Mouse (Mus musculus): ENCODE results near the gene Hist1h4c. TPM values are rescaled to one million over a fixed set of nuclear protein-coding genes. Genes with fewer than 3 reads are reported as not detected.
"Not testable (repeated sequence)": the region's sequence is repeated elsewhere in the genome, so short reads cannot be mapped to it uniquely, and the experiment has no call there.

Hist1h4c gene
- polyA plus RNA-seq, 1 experiment from 2014 or later: 6.0 TPM

DNA sequence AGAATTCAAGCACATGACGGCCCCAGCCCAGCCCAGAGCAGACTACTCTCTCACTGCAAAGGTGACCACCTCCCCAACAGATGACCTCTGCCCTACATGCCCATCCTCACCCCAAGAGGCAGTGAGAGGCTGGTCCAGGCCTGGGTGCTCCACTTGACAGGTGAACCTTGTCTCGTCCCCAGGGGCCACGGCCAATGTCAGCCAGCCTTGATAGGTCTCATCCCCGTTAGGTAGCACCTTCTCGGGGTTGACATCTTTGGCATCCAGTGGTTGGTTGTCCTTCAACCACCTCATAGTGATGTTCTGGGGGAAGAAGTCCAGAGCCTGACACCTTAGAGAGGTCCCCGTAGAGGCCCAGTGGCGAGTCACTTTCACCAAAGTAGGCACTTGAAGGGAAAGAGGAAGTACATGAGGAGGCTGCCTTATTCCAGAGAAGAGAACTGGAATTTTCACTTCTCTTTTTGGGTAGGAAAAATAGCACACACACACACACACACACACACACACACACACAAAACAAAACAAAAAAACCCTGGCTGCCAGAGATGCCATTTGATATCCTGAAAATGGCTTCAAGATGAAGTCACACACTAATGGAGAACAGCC is 7.6 kb upstream of the Hist1h4c start:
- no peak overlapping the region for H3K4me3 ChIP-seq (ENCODE audit: low read depth, low read length)
- no peak for ATAC-seq (replicated peaks; ENCODE audit: low FRiP score)
- no peaks in the 10 kb centered on the region for H3K9me3 ChIP-seq (ENCODE audit: control insufficient read depth, low read length)
- H3K9ac ChIP-seq (ENCODE audit: low read length): no peak overlapping the region
- 90% methylated on average over 7 of the region's 7 CpGs for WGBS
- H3K4me1 ChIP-seq (replicated peaks; ENCODE audit: control insufficient read depth, insufficient read depth, low read length): peaks cover 5% of the 10 kb centered on the region
- H3K36me3 ChIP-seq (ENCODE audit: control insufficient read depth, insufficient read depth, low read length): no peaks in the 10 kb centered on the region
- no peak overlapping the region for H3K27ac ChIP-seq (ENCODE audit: low read depth, low read length)
- no peaks in the 10 kb centered on the region for H3K27me3 ChIP-seq (ENCODE audit: control insufficient read depth, insufficient read depth, low read length)
- no peak overlapping the region for H3K4me2 ChIP-seq (ENCODE audit: low read depth, low read length, severe bottlenecking)
- no peak for DNase-seq (ENCODE audit: low spot score)

DNA sequence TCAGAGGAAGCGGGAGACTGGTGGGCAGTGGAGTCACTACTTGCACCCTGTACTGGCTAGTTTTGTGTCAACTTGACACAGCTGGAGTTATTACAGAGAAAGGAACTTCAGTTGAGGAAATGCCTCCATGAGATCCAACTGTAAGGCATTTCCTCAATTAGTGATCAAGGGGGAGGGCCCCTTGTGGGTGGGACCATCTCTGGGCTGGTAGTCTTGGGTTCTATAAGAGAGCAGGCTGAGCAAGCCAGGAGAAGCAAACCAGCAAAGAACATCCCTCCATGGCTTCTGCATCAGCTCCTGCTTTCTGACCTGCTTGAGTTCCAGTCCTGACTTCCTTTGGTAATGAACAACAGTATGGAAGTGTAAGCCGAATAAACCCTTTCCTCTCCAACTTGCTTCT is 4.5 kb upstream of the Hist1h4c start:
- not testable (repeated sequence) for H3K4me3 ChIP-seq (ENCODE audit: low read depth, low read length); H3K27me3 ChIP-seq (ENCODE audit: control insufficient read depth, insufficient read depth, low read length); H3K4me1 ChIP-seq (replicated peaks; ENCODE audit: control insufficient read depth, insufficient read depth, low read length); DNase-seq (ENCODE audit: low spot score); H3K27ac ChIP-seq (ENCODE audit: low read depth, low read length); H3K9me3 ChIP-seq (ENCODE audit: control insufficient read depth, low read length); H3K9ac ChIP-seq (ENCODE audit: low read length); H3K4me2 ChIP-seq (ENCODE audit: low read depth, low read length, severe bottlenecking); H3K36me3 ChIP-seq (ENCODE audit: control insufficient read depth, insufficient read depth, low read length); ATAC-seq (replicated peaks; ENCODE audit: low FRiP score)
- WGBS: 85% methylated on average over 2 of the region's 2 CpGs

GRCm38 (mm10) chr13:23702220-23702619 is 4.0 kb upstream of the Hist1h4c start:
- no peaks in the 10 kb centered on the region for H3K9me3 ChIP-seq (ENCODE audit: control insufficient read depth, low read length)
- no peak for DNase-seq (ENCODE audit: low spot score)
- no peak overlapping the region for H3K4me2 ChIP-seq (ENCODE audit: low read depth, low read length, severe bottlenecking)
- H3K36me3 ChIP-seq (ENCODE audit: control insufficient read depth, insufficient read depth, low read length): no peaks in the 10 kb centered on the region
- no peak for ATAC-seq (replicated peaks; ENCODE audit: low FRiP score)
- no peak overlapping the region for H3K27ac ChIP-seq (ENCODE audit: low read depth, low read length)
- no peak overlapping the region for H3K9ac ChIP-seq (ENCODE audit: low read length)
- WGBS: 87% methylated on average over 4 of the region's 4 CpGs
- no peaks in the 10 kb centered on the region for H3K4me1 ChIP-seq (replicated peaks; ENCODE audit: control insufficient read depth, insufficient read depth, low read length)
- no peaks in the 10 kb centered on the region for H3K27me3 ChIP-seq (ENCODE audit: control insufficient read depth, insufficient read depth, low read length)
- no peak overlapping the region for H3K4me3 ChIP-seq (ENCODE audit: low read depth, low read length)

- Histone ChIP-seq H3K4me2 (ENCODE audit: low read depth, low read length, severe bottlenecking) (no peak overlapping the region), H3K4me3 (ENCODE audit: low read depth, low read length) (no peak overlapping the region), H3K4me1 (replicated peaks; ENCODE audit: control insufficient read depth, insufficient read depth, low read length) (no peaks in the 10 kb centered on the region), H3K27ac (ENCODE audit: low read depth, low read length) (no peak overlapping the region), H3K9ac (ENCODE audit: low read length) (no peak overlapping the region), H3K9me3 (ENCODE audit: control insufficient read depth, low read length) (no peaks in the 10 kb centered on the region), H3K36me3 (ENCODE audit: control insufficient read depth, insufficient read depth, low read length) (no peaks in the 10 kb centered on the region), H3K27me3 (ENCODE audit: control insufficient read depth, insufficient read depth, low read length) (no peaks in the 10 kb centered on the region)
- WGBS: 30% methylated on average over 8 of the region's 8 CpGs
- DNase-seq (ENCODE audit: low spot score): peak; percentile 77
- ATAC-seq (replicated peaks; ENCODE audit: low FRiP score): peak; percentile 33
Observed at GRCm38 (mm10) chr13:23700786-23701520, 2.7 kb upstream of the Hist1h4c start.

DNA sequence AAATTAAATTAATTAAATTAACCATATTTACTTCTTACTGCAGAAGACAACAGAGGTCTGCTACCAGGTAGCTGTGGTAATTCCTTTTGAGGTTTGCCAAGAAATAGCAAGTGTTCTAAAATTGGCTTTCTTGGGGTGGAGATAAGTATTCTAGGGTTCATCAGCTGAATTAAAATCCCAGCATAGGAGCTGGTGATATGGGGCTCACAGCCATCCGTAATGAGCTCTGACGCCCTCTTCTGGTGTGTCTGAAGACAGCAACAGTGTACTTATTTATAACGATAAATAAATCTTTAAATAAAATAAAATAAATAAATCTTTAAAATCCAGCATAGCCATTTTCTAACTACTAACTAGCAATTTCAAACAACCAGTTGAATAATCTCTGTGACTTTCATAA is 1.5 kb upstream of the Hist1h4c start:
- Histone ChIP-seq H3K4me1 (replicated peaks; ENCODE audit: control insufficient read depth, insufficient read depth, low read length) (no peaks in the 10 kb centered on the region), H3K9me3 (ENCODE audit: control insufficient read depth, low read length) (no peaks in the 10 kb centered on the region), H3K27me3 (ENCODE audit: control insufficient read depth, insufficient read depth, low read length) (no peaks in the 10 kb centered on the region), H3K4me2 (ENCODE audit: low read depth, low read length, severe bottlenecking) (no peak overlapping the region), H3K9ac (ENCODE audit: low read length) (no peak overlapping the region), H3K36me3 (ENCODE audit: control insufficient read depth, insufficient read depth, low read length) (no peaks in the 10 kb centered on the region), H3K27ac (ENCODE audit: low read depth, low read length) (no peak overlapping the region), H3K4me3 (ENCODE audit: low read depth, low read length) (no peak overlapping the region)
- no peak for DNase-seq (ENCODE audit: low spot score)
- 73% methylated on average over 3 of the region's 3 CpGs for WGBS
- ATAC-seq (replicated peaks; ENCODE audit: low FRiP score): no peak

GRCm38 (mm10) chr13:23698996-23699395 is 742 bp upstream of the Hist1h4c start:
- no peaks in the 10 kb centered on the region for H3K36me3 ChIP-seq (ENCODE audit: control insufficient read depth, insufficient read depth, low read length)
- DNase-seq (ENCODE audit: low spot score) (no peak), ATAC-seq (replicated peaks; ENCODE audit: low FRiP score) (no peak)
- no peaks in the 10 kb centered on the region for H3K27me3 ChIP-seq (ENCODE audit: control insufficient read depth, insufficient read depth, low read length)
- peak overlapping the region; percentile 33; the same call in 1 of the 2 replicates for H3K4me2 ChIP-seq (ENCODE audit: low read depth, low read length, severe bottlenecking)
- H3K27ac ChIP-seq (ENCODE audit: low read depth, low read length): peak overlapping the region; percentile 81
- 54% methylated on average over 6 of the region's 6 CpGs for WGBS
- no peak overlapping the region for H3K4me3 ChIP-seq (ENCODE audit: low read depth, low read length)
- H3K4me1 ChIP-seq (replicated peaks; ENCODE audit: control insufficient read depth, insufficient read depth, low read length): no peaks in the 10 kb centered on the region
- H3K9me3 ChIP-seq (ENCODE audit: control insufficient read depth, low read length): no peaks in the 10 kb centered on the region
- no peak overlapping the region; the same call in 1 of the 2 replicates for H3K9ac ChIP-seq (ENCODE audit: low read length)

GRCm38 (mm10) chr13:23697491-23698299 is 559 bp downstream of the Hist1h4c start:
- H3K4me3 ChIP-seq (ENCODE audit: low read depth, low read length): peak overlapping the region; percentile 36
- peak; percentile 64 for ATAC-seq (replicated peaks; ENCODE audit: low FRiP score)
- H3K9ac ChIP-seq (ENCODE audit: low read length): peak overlapping the region; percentile 43
- peak overlapping the region; percentile 81 for H3K27ac ChIP-seq (ENCODE audit: low read depth, low read length)
- H3K36me3 ChIP-seq (ENCODE audit: control insufficient read depth, insufficient read depth, low read length): no peaks in the 10 kb centered on the region
- peak overlapping the region; percentile 45 for H3K4me2 ChIP-seq (ENCODE audit: low read depth, low read length, severe bottlenecking)
- no peaks in the 10 kb centered on the region for H3K9me3 ChIP-seq (ENCODE audit: control insufficient read depth, low read length)
- DNase-seq (ENCODE audit: low spot score): peak; percentile 80
- WGBS: under 1% methylated on average over 23 of the region's 32 CpGs
- no peaks in the 10 kb centered on the region for H3K4me1 ChIP-seq (replicated peaks; ENCODE audit: control insufficient read depth, insufficient read depth, low read length)
- no peaks in the 10 kb centered on the region for H3K27me3 ChIP-seq (ENCODE audit: control insufficient read depth, insufficient read depth, low read length)

- H3K4me3 ChIP-seq (ENCODE audit: low read depth, low read length): no peak overlapping the region
- H3K9me3 ChIP-seq (ENCODE audit: control insufficient read depth, low read length): no peaks in the 10 kb centered on the region
- H3K27me3 ChIP-seq (ENCODE audit: control insufficient read depth, insufficient read depth, low read length): no peaks in the 10 kb centered on the region
- no peak overlapping the region for H3K4me2 ChIP-seq (ENCODE audit: low read depth, low read length, severe bottlenecking)
- DNase-seq (ENCODE audit: low spot score) (peak; percentile 52), ATAC-seq (replicated peaks; ENCODE audit: low FRiP score) (no peak)
- H3K4me1 ChIP-seq (replicated peaks; ENCODE audit: control insufficient read depth, insufficient read depth, low read length): no peaks in the 10 kb centered on the region
- no peak overlapping the region for H3K9ac ChIP-seq (ENCODE audit: low read length)
- 64% methylated on average over 15 of the region's 15 CpGs for WGBS
- H3K36me3 ChIP-seq (ENCODE audit: control insufficient read depth, insufficient read depth, low read length): no peaks in the 10 kb centered on the region
- H3K27ac ChIP-seq (ENCODE audit: low read depth, low read length): no peak overlapping the region
Observed at GRCm38 (mm10) chr13:23696061-23696474, 2.2 kb downstream of the Hist1h4c start.

All from forebrain, embryonic 11.5 days (tissue).